Mouse (Mus musculus) mesoderm, embryonic 11.5 days (tissue): ENCODE results near the gene Nhlrc2.

Experiments used
- DNase-seq: peaks from one replicate; pipeline ENCODE4 v3.0.0-alpha.2; 2012; ENCODE audit warnings: low read depth, low spot score

The Nhlrc2 gene

DNA sequence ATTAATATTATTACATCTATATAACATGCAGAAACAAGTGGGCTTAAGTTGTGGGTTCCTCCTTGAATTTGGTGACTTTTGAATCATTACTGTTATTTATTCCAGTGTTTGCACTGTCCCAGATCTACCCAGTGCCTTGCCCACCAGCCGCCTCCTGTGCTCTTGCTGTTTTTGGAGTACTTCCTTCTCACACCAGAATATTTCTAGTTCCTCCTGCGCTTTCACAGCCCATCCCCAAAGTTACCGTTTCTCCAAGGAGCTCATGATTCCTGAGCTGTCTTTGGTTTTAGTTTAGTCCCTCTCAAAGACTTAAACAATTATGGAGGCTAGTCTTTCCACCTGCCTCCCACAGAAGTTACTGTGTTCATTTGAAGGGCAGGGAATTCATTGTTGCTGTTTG is 15.4 kb downstream of the Nhlrc2 start:
- no peak for DNase-seq

DNA sequence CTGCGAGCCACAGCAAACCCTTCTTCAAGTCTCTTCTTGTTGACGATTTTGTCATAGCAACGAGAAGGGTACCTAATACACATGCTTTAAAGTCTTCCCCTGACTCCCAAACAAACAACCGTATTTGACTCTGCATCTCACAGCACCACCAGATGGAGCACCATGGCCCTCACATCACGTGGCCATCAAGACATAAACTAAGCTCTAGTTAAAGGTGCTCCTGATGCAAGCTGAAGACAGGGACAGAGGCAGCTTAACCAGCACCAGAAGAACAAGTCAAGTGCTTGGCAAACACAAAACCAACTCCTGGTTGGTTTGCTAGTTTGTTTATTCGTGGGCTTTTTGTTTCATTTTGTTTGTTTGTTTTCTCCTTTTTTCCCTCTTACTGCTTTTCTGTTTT is 17.3 kb downstream of the Nhlrc2 start:
- DNase-seq: peak; percentile 4

DNA sequence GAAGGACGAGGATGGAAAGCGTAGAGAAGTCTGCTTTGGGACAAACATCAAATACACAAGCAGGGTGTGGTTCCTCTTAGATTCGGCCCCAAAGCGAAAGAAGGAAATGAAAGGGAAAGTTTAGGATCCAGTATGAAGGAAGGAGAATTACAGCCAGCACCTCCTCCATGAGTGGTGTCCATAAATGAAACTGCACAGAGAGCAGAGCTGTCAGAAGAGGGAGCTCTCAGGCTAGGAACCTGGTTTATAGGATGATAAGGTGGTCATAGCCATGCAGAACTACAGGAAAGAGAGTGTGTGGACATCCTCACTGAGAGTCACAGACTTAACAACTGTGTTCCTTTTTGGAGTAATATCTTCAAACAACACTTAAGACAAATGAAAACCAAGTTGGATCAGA is 18.0 kb downstream of the Nhlrc2 start:
- DNase-seq: peak; percentile 14

DNA sequence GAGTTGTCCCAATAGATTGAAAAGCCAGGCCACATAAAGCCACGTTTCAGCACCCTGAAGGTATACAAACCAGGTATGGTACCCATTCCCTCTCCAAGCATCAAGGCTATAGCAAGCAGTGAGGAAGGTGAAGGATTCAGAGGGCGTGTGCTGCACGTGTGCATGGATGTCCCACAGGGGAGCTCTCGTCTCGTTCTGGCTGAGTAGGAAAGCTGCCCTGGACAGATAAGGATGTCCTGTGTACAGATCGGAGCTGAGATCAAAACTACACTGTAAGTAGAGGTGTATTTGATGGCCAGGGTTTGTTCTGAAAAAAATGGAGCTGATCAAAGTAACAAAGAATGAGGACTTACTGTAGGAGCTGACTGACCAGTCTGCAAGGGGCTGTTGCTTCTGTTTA is 18.9 kb downstream of the Nhlrc2 start:
- DNase-seq: no peak

DNA sequence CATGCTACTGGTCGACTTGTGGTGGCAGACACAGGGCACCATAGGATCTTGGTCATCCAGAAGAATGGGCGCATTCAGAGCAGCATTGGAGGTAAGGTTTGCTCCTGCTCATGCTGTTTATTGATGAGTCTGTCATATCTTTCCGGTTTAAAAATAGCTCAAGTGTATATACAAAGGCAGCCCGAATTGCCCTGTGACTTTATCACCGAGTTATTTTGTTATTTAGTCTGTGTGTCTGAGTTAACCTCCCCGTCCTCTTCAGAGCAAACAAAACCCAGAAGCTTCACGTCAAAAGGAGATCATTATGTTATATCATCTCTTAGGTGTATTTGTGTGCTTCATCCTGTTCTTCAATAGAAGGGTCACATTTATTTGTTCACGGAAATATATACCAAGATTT is 22.7 kb downstream of the Nhlrc2 start:
- no peak for DNase-seq

DNA sequence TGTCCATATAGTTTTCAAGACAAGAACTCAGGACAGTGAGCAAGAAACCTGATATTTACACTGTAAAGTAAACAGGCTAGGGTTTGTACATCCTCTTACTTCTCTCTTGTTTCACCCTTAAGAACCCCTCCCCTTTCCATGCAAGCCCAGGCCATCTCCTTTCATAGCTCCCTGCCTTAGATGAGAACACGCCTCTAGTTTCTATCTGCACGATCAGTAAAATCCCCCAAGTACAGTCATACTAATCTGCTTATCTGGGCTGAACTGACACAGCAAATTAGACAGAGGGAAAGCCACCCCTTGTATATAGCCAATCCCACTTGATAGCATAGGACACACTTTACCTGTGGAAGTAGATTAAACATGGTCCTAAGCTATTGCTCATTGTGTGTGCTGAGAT is 23.2 kb downstream of the Nhlrc2 start:
- no peak for DNase-seq

DNA sequence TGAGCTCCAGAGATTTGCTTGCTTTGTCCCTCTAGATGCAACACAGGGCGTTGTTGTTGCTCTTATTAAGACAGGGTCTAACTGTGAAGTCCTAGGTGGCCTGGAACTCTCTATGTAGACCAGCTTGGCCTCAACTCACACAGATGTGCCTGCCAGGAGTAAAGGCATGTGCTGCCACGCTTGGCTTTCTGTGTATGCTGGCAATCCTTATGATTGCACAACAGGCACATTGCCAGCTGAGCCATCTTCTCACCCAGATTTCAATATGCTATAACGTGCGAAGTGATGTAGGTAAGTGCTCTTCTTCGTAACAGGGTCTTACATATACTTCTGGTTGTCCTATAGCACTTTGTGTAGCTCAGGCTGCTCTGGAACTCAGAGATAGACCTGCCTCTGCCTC is 23.9 kb downstream of the Nhlrc2 start:
- no peak for DNase-seq

DNA sequence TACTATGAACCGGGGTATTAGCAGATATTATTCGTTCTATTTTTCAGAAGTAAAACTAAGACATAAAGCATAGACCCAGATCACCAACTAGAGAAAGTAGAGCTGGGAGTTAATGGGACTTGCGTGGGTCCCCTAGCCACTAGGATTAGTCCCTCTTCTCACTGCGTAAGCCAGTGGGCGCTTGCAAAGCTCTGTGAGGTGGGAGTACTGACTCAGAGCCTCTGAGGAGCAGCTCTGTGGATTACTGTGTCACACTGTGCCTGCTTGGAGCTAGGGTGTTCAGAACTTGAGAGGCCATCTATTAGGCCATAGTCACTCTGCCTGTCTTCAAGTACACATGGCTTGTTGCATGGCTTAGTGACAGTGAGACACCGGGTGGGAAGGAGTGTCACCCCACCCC is 25.1 kb downstream of the Nhlrc2 start:
- DNase-seq: no peak

DNA sequence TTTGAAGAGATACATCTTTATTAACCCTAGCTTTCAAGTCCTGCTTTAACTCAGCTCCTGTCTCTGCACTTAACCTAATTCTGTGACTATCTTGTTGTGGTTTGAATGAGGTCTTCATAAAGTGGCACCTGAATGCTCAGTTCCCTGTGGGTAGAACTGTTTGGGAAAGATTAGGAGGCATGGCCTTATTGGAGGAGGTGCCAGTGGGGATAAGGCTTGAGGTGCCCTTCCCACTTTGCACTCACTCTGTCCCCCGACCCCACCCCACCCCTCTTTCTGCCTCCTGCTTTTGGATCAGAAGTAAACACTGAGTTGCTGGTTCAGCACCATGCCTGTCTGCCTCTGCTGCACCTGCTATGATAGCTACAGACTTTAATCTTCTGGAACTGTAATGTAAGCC is 29.7 kb downstream of the Nhlrc2 start:
- DNase-seq: no peak

DNA sequence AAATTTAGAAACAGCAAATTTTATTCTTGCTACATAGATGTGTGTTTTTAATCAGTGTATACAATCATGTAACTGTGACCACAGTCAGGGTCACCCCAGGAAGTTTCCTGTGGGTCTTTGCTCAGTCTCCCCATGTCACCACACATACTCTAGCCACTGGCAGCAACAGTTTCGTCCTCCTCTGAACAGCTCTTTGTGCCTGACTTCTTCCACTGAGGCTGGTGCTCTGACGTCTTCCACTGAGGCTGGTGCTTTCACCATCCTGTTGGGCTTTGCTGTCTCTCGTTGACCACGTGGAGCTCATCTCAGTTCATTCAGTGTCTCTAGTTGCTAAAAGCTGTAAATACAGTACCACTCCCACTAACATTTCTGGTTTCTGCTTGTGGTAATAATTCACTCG is 33.9 kb downstream of the Nhlrc2 start:
- DNase-seq: no peak

DNA sequence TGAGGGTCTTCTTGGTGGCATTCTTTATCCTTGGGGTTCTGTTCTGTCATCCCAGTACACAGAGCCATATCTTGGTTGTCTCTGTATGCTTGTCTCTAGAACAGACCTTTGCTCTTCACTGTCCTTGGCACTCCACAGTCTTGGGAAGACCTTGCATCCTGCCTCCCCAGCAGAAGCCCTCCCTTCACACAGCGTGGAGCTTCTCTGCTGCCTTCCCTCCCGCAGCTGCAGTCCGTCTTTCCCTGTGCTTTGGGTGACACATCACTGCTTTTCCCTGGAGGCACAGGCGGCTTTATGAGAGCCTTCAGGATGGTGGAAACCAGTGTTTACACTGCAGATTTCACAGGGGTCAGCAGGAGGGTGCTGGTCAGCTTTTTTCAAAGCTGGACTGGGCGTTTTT is 35.7 kb downstream of the Nhlrc2 start:
- DNase-seq: no peak

DNA sequence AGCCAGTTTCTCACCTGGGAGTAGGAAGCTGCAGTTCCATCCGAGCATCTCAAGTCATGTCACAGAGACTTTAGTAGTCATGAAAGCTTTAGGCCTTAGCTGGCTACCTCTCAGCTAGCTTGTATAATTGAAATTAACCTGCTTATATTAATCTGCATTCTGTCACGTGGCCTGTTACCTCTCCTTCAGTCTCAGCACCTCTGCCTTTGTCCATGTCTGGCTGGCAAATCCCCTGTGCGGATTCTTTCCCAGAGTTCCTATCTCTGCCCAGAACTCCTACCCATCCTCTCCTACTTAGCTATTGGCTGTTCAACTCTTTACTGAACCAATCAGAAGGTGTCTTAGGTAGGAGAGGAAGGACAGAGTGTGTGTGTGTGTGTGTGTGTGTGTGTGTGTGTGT is 36.2 kb downstream of the Nhlrc2 start:
- DNase-seq: no peak

DNA sequence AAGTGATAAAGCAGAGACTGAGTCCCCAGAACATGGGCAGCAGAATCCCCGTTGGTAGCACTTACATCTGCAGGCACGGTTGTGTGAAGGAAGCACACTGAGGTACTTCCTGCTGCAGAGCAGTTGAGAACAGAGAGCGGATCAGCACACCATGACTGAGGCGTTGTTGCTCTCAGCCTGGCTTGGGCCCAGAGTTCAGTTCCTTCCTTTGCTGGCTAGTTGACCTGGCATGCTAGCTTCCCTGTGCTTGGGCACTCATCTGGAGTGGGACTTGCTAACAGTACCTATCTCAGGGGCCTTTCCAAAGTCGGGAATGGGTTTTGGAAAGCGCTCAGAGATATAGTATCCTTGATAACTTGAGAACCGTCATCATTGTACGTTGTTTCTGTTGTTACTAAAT is 38.3 kb downstream of the Nhlrc2 start:
- DNase-seq: no peak

DNA sequence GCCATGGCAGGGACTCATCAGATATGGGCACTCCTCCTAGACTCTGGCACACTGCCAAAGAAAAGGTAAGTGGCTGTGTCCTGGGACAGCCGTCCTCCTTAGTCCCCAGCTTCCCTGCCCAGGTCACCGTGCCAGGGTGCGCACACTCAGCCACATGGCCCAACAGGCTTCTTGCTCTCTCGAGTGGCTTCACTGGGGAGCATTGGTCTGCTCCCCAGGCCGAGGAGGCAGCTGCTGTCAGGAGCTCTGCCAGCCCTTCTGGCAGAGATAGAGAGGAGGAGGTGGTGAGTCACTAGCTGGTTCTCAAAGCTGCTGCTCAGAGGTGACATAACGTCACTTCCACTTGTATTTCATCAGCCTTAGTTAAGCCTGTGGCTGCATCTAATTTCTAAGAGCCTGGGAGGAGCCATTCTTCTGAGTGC is 40.2 kb downstream of the Nhlrc2 start:
- no peak for DNase-seq

DNA sequence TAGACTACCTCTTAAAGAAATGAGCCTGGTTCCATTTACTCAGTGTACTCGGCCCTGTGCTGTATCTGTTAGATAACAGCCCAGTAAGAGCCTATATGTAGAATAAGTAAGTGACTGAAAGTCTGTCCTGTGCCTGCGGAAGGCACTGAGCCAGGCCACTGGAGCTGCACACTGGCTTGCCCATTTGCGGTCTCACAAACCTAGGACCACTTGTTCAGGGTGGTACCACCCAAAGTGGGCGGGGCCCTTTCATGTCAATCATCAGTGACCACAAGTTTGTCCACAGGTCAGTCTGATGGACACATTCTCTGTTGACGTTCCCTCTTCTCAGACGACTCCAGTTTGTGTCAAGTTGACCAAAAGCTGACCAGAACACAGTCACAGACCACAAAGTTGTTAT is 40.9 kb downstream of the Nhlrc2 start:
- DNase-seq: no peak

DNA sequence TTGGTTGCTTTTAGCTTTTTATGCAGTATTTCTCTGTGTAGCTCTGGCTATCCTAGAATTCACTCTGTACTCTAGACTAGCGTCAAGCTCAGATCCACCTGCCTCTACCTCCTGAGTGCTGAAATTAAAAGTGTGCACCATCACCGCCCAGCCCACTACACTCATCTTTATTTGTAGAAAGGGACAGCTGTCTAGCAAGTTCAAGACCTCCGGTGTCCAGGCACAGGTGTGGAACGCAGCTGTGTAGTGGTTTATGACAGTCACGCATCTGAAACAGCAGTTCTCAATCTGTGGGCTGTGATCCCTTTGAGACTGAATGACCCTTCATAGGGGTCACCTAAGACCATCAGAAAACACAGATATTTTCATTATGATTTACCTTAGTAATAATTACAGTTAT is 41.4 kb downstream of the Nhlrc2 start:
- no peak for DNase-seq

DNA sequence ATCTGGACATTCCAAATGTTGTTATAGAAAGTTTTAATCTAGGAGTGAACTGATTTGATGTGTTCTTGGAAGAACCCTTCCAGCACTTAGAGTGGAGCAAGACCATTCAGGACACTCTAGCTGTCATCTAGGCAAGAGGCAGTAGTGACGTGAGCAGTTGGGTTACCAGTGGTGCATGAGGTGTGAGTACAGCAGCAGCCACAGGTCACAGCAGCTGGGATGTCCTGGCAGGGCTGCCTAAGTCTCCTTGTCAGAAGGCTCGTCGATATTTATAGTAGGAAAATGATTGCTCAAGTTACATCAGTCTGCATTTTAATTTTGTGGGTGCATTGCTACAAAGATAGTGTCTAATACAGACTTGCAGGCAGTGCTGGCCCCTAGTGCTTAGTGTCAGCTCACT is 42.2 kb downstream of the Nhlrc2 start:
- DNase-seq: no peak

DNA sequence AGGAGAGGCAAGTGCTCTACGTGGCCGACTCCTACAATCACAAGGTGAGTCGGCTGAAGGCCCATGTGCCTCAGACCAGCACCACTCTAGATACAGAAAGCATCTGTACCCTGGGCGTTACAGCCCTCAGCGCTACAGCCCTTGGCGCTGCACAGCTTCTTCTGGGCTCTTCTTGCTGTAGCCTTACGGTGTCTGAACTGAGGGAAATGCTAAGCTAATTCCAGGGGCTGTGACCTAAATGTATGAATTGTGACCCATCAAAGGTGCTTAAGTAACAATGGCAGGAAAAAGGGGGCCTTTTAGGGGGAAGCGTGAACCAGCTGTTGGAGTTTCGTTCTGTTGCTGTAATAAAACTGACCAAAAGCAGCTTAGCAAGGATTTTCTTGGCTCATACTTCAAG is 44.4 kb downstream of the Nhlrc2 start:
- DNase-seq: no peak

DNA sequence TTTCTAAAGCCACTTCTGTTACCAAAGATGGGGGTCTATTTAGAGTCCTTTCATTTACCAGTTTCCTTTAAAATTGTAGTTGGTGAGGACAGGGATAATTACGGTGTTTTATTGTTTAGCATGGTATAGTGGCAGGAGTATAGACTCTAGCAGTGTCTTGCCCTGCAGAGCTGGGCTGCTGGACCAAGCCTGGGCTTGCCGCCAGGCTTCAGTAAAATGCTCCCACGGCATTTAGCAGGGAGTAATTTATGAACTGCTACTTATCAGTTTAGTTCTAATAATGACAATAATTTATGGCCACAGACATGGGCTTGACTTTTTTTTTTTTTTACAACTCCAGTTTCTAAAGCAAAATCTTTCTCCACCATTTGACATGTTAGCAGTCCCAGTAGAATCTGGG is 51.9 kb downstream of the Nhlrc2 start:
- peak; percentile 13 for DNase-seq

DNA sequence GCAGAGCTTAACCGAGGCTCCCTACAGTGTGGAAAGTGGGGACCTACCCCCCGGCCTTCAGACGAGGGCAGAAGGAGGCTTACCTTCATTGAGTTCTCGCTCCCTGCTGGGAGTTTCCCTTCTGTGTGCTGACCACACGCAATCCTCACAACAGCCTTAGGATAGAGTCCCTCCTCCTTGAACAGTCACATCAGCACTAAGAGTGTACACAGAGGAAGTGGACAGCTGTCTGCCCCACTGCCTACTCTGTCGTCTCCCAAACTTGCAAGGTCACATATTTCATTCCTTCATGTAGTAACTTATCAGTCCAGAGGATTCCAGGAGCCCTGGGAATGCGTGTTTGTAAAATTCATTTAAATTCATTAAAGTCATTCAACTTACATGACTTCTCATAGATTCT is 52.7 kb downstream of the Nhlrc2 start:
- no peak for DNase-seq

DNA sequence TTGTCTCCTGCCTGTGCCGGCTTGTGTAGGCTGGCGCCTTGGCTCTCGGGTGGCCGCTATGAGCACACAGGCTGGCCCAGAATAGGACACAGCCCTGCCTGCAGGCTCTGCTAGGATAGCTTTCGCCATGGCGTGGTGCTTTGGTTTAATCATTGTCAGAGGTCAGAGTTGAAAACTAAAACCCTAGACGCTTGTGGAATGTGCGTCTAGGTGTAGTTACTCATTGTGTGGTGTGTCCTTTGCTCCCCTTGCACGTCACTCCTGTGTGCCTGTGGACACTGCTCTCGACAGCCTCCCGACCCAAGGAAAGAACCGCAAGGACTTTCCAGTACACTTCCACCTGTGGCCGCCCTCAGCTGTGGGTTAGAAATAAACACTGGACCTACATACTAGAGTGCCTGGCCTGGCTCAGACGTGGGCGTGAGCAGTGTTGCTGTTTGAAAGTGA is 53.9 kb downstream of the Nhlrc2 start:
- DNase-seq: no peak

DNA sequence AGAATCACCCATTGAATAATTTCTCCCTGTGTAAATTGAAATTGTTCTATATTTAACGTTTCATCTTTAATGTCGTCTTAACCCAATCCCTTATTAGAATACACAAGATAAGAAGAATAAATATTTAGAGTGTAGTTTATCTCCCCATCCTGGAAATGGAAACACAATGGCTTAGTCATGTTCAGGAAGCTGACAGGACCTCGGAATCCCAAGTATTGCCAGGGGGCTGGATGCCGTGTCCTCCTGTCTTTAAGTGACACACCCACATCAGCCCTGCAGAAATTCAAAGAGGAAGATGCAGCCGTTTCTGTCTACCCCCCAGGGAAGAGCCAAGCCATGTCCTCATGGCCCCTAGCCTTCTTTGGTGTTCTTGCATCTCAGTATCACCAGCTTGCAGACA is 60.9 kb downstream of the Nhlrc2 start:
- DNase-seq: no peak

DNA sequence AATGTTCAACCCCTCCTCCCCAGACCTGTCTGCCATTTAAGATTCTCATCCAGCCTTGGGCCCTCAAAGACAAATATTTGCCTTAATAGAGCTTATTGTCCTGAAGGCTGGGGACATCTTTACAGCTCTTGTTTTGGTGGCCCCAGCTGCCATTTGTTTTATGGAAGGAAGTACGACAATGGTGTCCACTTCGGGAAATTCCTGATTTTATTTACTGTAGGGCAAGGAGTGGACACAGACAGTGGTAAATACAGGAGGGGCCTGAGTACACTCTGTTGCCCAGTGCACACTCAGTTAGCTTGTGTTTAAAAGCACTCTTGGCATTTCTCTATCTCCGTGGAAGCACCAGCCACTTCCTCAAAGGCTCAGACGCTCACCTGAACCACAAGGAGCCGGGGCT is 66.1 kb downstream of the Nhlrc2 start:
- no peak for DNase-seq

DNA sequence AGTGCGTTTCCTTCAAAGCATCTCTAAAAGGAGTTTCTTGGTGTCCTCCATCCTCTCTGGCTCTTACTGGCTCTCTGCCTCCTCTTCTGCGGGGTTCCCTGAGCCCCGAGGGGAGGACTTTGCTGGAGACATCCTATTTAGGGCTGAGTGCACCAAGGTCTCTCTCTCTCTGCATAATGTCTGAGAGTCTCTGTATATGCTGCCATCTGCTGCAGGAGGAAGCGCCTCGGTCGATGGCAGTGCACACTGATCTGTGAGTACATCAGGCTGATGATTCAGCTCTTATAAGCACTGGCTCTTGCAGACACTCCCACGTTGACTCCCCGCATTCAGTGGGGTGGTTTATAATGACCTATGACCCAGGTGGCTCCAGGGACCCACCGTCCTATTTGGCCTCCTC is 70.8 kb downstream of the Nhlrc2 start:
- DNase-seq: no peak

DNA sequence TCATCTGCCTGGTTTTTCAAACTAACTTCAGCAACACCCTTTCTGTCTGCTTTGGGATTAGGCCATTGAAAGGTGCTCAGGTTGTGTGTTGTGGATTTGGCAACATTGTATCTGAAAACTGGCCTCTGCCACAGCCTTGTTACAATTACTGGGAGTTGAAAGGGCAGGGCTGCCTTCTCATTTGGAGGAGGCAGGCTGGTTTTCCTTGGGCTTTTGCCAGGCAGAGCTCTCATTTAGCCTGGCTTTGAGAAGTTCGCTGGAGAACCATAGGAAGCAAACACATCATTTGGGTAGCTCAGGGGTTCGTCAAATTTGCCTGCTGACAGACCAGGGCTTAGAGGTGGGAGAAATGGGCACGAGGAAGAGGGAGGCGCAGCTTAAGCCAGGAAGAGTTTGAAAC is 71.5 kb downstream of the Nhlrc2 start:
- no peak for DNase-seq
